Mouse (Mus musculus) intestine, embryonic 16.5 days (tissue): ENCODE measurements around the gene Lpp. TPM values are rescaled to one million over a fixed set of nuclear protein-coding genes. Genes with fewer than 3 reads are reported as not detected.

Experiments used
- ATAC-seq: fragments of 200-750 bp; cut with Nextera tagmentation; 2 replicates; pipeline ENCODE4 v1.8.0; 2017; ENCODE audit warnings: moderate TSS enrichment, moderate library complexity
- H3K27ac ChIP-seq: fragments of 300-500 bp; sonication (generic); 2 replicates; pipeline ENCODE4 v1.5.1; 2014; ENCODE audit warnings: mild to moderate bottlenecking, low read length
- H3K27me3 ChIP-seq: fragments of 300-500 bp; sonication (generic); replicated peaks from 2 replicates; pipeline ENCODE4 v1.6.1; 2014; ENCODE audit warnings: low read length, control low read depth, mixed read lengths; ENCODE audit not compliant: control insufficient read depth, insufficient read depth
- H3K36me3 ChIP-seq: fragments of 300-500 bp; sonication (generic); 2 replicates; pipeline ENCODE4 v1.6.1; 2014; ENCODE audit warnings: low read length, control low read depth; ENCODE audit not compliant: control insufficient read depth, insufficient read depth
- H3K4me1 ChIP-seq: fragments of 300-500 bp; sonication (generic); 2 replicates; pipeline ENCODE4 v1.6.1; 2014; ENCODE audit warnings: low read length, control low read depth, mixed read lengths; ENCODE audit not compliant: control insufficient read depth, insufficient read depth
- H3K4me2 ChIP-seq: fragments of 300-500 bp; sonication (generic); 2 replicates; pipeline ENCODE4 v1.6.1; 2014; ENCODE audit warnings: low read depth, low read length, control low read depth
- H3K4me3 ChIP-seq: fragments of 300-500 bp; sonication (generic); 2 replicates; pipeline ENCODE4 v1.5.1; 2014; ENCODE audit warnings: mild to moderate bottlenecking, low read length
- H3K9ac ChIP-seq: fragments of 300-500 bp; sonication (generic); 2 replicates; pipeline ENCODE4 v1.6.1; 2014; ENCODE audit warnings: low read depth, low read length
- H3K9me3 ChIP-seq: fragments of 300-500 bp; sonication (generic); 2 replicates; pipeline ENCODE4 v1.6.1; 2016; ENCODE audit warnings: low read length, control low read depth; ENCODE audit not compliant: control insufficient read depth
- WGBS: fragments of 180-500 bp; shearing (Covaris S2); extraction: QIAGEN DNeasy Blood & Tissue Kit; methylation state at CpG from one replicate; pipeline ENCODE4 v1.1.7; 2014; 5-methylcytosine and 5-hydroxymethylcytosine counted together
- polyA plus RNA-seq: library from polyadenylated mRNA; unstranded; fragments of >200 nt; fragmentation: Nextera tagmentation; extraction: Ambion mirVana; gene quantifications from 2 replicates; pipeline ENCODE4 v1.2.1, GENCODE M21; 2015

The Lpp gene
- polyA plus RNA-seq, 1 experiment from 2014 or later, result 64.7 TPM

DNA sequence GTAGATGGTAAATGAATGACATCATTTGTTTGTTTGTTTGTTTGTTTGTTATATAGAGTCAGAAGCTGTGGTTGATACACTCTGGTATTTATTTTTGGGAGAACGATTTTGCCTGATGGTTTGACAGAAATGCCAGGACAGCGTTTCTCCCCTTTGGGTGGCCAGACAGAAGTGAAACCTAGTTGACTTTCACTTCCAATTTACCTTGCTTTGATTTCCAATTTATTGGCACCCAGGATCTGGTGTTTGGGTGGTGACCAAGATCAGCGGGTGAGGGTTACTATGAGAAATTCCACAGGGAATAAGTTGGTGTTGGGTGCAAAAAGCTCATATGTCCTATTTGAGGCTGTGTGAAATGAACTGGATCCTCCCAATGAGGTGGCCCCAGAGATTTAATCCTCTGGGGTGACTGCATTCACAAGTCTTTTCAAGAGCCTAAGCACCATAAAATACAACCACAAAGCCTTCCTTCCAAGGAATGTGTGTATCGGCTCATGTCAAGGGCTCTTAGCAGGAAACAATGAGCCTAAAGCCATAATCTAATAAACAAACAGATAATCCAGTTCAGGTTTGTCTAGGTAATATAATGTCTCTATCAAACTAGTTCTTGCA lies 249.8 kb downstream of the Lpp start:
- H3K27me3 ChIP-seq, result no peaks in the 10 kb centered on the region
- no peak overlapping the region for H3K4me2 ChIP-seq
- H3K4me3 ChIP-seq, result no peak overlapping the region
- H3K36me3 ChIP-seq, result no peaks in the 10 kb centered on the region
- no peaks in the 10 kb centered on the region for H3K9me3 ChIP-seq
- H3K9ac ChIP-seq, result no peak overlapping the region
- H3K4me1 ChIP-seq, result no peaks in the 10 kb centered on the region
- ATAC-seq, result no peak
- WGBS, result 87% methylated on average over 4 of the region's 4 CpGs
- H3K27ac ChIP-seq, result no peak overlapping the region

DNA sequence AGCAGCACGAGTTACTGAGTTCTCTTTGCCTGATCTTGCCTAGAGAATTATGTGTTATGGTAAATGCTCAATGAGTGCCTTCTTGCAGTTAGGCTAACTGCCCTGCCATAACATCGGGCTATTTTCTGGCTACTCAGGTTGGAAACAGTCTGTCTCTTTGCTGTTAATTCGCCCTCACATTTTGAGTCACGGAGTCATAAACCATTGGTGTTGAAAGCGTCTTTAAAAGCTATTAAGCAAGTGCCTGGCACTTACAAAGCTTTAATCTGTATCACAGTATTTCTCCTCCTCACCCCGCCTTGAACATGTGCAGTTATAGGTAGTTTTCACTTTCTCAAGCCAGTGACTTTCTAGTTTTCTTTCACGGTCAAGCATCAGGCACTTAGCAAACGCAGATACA lies 250.8 kb downstream of the Lpp start:
- no peak overlapping the region for H3K9ac ChIP-seq
- H3K27ac ChIP-seq, result no peak overlapping the region
- H3K36me3 ChIP-seq, result no peaks in the 10 kb centered on the region
- H3K4me3 ChIP-seq, result no peak overlapping the region
- no peaks in the 10 kb centered on the region for H3K27me3 ChIP-seq
- no peak overlapping the region for H3K4me2 ChIP-seq
- ATAC-seq, result no peak
- 86% methylated on average over 8 of the region's 8 CpGs for WGBS
- no peaks in the 10 kb centered on the region for H3K4me1 ChIP-seq
- H3K9me3 ChIP-seq, result no peaks in the 10 kb centered on the region

DNA sequence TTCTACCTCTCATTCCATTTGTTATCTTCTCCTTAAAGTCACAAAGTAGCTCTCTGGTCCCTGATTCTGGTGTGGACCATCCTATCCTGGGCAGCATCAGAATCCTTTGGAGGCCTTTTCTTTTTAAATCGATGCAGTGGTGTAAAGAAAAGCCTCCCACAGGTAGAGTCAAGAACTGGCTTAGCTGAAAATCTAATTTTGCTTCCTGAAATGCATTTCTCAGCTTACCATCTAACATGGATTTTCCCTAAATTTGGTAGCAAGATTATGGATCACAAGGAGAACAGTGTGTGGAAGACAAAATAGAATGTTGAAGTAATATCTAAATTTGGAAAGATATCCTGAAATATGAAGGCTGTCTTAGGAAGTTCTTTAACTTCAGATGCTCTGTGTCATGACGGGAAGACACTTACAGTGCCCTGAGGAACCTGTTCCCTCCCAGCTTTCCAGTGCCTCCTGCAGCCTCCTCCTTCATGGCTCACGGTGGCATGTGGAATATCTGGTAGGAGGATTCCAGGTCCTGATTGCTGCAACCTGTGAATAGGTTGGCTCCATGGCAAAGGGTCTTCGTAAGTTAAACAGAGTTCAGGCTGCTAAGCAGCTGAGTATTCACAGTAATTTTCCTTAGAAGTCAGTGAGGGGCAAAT lies 251.6 kb downstream of the Lpp start:
- Histone ChIP-seq H3K4me3 (no peak overlapping the region), H3K27ac (no peak overlapping the region), H3K36me3 (no peaks in the 10 kb centered on the region), H3K9ac (no peak overlapping the region), H3K4me1 (no peaks in the 10 kb centered on the region), H3K27me3 (no peaks in the 10 kb centered on the region), H3K9me3 (no peaks in the 10 kb centered on the region), H3K4me2 (no peak overlapping the region)
- WGBS, result 85% methylated on average over 4 of the region's 4 CpGs
- ATAC-seq, result no peak

DNA sequence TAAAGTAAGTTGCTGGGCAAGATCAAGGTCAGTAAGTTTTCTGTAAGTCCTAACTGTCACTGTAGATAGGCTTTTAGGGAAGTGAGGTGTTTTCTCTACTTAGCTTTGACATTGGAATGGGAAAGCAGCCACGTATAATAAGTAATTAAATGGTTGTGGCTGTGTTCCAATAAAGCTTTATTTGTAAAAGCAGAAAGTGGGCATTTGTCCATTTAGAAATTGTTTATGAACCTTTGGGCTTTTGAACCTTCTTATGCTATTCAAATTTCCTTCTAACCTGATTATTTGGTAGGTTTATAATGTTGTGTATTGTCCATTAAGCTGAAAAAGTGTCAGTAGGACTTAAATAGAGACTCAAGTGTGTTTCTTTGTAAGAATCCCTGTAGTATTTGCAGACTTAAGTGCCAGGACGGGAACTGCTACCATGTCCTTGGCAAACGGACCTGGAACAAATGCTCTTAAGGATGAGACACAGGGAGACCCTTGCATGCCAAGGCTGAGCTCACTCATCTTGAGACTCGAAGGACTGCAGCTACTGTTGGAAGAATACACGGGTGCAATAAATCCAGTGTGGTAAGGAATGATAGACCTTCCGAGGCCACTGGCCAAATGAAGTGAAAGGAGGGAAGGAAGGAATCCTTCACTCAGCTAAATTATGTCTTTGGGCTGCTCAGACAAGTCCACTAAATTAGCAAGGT lies 252.7 kb downstream of the Lpp start:
- WGBS, result 69% methylated on average over 6 of the region's 6 CpGs
- H3K9ac ChIP-seq, result no peak overlapping the region
- no peak for ATAC-seq

DNA sequence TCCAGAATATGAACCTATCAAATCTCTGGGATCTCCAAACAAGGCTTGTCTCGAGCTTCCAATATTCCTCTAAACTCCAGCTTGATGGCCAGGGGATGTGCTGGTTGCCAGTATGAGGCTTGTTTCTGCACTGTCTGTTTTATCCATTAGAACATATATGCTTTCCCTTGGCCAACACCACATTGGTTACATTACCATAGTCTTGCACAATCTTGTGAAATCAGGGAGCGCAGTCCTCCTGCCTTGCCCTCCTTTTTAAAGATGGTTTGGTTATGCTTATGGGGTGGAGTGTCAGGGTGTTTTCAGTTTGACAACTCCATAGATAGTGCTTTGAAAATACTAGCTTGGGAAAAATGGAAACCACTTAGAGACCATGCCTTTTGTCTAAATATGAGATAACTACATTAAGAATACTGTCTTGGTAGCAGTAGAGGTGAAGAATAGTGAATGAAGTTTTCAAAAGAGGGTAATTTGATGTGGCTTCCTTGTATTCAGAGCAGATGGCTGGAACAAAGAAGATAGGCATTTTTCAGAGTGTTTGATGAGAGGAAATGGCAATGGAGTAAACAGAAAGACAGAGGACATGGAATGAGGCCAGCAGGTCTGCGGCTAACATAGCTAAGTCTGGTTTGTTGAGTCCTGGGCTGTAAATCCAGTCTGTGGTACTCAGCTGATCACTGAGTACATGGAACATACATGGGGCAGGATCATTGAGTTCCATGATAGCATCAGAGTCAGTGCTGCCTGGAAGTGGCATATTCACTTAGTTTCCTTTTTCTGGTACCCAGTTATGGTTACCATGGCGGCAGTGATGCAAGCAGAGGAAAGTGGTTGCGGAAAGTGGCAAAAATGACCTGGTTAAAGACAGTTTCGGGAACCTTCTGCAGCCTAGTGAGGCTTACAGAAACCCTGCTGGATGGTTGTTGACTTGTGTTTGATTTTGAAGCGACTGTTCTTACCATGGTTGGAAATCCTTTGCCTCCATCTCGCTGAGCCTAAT lies 258.6 kb downstream of the Lpp start:
- Histone ChIP-seq H3K4me1 (peaks cover 3% of the 10 kb centered on the region), H3K9ac (no peak overlapping the region), H3K4me3 (no peak overlapping the region), H3K4me2 (no peak overlapping the region), H3K9me3 (no peaks in the 10 kb centered on the region), H3K27me3 (no peaks in the 10 kb centered on the region), H3K36me3 (no peaks in the 10 kb centered on the region), H3K27ac (no peak overlapping the region)
- 84% methylated on average over 8 of the region's 8 CpGs for WGBS
- no peak for ATAC-seq

More for the DNA sequence above, 252.7 kb downstream of the Lpp start:
- H3K4me1 ChIP-seq, result no peaks in the 10 kb centered on the region
- H3K4me3 ChIP-seq, result no peak overlapping the region
- H3K27me3 ChIP-seq, result no peaks in the 10 kb centered on the region
- H3K9me3 ChIP-seq, result no peaks in the 10 kb centered on the region
- H3K27ac ChIP-seq, result no peak overlapping the region
- H3K36me3 ChIP-seq, result no peaks in the 10 kb centered on the region
- no peak overlapping the region for H3K4me2 ChIP-seq

DNA sequence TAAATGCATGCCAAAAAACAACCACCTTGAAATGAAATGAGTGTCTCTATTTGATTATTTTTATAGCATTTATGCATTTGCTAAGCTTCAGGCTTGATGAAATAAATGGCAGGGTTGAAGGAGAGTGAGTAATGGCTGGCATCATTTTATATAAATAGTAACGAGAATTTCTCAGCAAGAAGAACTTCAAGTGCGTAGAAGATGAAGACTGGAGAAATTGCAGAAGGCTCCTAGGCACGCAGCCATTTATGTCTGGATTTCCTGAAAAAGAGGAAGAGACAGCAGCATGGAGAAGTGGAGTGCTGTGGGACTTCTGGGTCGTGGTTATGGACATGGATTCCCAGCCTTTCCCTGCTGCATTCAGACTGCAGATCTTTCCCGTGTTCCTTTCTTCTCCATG lies 259.7 kb downstream of the Lpp start:
- Histone ChIP-seq H3K9me3 (no peaks in the 10 kb centered on the region), H3K4me2 (no peak overlapping the region), H3K27me3 (no peaks in the 10 kb centered on the region), H3K36me3 (no peaks in the 10 kb centered on the region), H3K4me3 (no peak overlapping the region), H3K4me1 (peaks cover 3% of the 10 kb centered on the region), H3K27ac (no peak overlapping the region), H3K9ac (no peak overlapping the region)
- no peak for ATAC-seq
- 65% methylated on average over 5 of the region's 5 CpGs for WGBS

DNA sequence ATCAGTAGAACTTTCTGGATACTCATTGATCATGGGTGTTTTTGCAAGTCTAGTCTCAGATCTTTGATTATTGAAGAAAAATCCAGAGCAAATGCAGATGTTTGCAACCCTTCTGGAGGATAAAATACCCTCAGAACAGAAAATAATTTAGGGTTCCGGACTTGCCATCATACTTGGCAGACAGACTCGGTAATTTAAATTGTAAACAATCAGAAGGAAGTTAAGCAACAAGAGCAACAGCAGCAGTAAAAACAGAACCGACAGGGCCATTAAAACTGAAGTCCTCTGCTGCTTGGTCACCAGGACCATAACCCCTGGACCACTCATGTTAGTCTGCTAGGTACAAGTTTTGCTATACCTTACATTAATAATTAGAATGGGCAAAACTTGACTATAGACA lies 261.8 kb downstream of the Lpp start:
- H3K9me3 ChIP-seq, result no peaks in the 10 kb centered on the region
- H3K4me2 ChIP-seq, result no peak overlapping the region
- H3K27me3 ChIP-seq, result no peaks in the 10 kb centered on the region
- no peak for ATAC-seq
- H3K9ac ChIP-seq, result no peak overlapping the region
- no peak overlapping the region for H3K4me3 ChIP-seq
- peaks cover 3% of the 10 kb centered on the region for H3K4me1 ChIP-seq
- H3K27ac ChIP-seq, result no peak overlapping the region
- WGBS, result 54% methylated on average over 3 of the region's 3 CpGs
- no peaks in the 10 kb centered on the region for H3K36me3 ChIP-seq

DNA sequence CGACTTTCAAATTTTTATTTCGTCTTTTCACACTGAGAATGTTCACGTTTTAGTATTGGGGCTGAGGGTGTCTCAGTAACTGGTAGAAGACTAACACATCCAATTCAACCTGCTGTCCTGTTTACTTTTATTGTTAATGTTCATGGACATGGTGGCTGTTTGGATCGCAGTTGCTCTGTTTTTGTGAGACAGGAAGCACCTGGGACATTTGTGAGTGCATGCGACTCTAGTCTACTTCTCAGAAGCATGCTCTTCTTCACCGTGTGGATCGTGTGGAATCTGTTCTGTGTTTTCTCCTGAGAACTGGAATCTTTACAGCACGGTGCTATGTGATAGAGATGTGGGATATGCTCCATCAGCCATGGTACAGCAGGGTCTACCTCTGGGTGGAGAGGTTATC lies 262.7 kb downstream of the Lpp start:
- Histone ChIP-seq H3K36me3 (no peaks in the 10 kb centered on the region), H3K4me1 (peaks cover 3% of the 10 kb centered on the region), H3K27ac (no peak overlapping the region), H3K4me3 (no peak overlapping the region), H3K9ac (no peak overlapping the region), H3K4me2 (no peak overlapping the region), H3K27me3 (no peaks in the 10 kb centered on the region), H3K9me3 (no peaks in the 10 kb centered on the region)
- WGBS, result 87% methylated on average over 8 of the region's 8 CpGs
- ATAC-seq, result no peak

DNA sequence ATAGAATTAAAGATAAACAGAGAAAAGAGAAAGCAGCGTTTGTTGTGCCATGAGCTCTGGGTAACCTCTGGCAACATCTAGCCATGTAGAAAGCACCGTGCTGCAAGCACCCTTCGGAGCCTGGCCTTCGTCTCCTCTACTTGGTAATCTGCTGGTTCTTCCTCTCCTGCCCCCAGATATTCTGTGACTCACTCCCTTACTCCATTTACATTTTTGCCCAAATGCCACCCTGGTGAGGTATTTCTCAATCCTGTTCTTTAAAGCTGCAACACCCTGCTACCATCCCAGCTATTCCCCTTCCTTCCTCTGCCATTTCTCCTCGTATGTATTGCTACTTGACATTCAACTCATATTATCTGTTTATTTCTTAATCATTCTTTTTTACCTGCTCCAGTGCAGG lies 263.4 kb downstream of the Lpp start:
- Histone ChIP-seq H3K4me1 (peaks cover 3% of the 10 kb centered on the region), H3K9me3 (no peaks in the 10 kb centered on the region), H3K4me2 (no peak overlapping the region), H3K9ac (no peak overlapping the region), H3K36me3 (peaks cover 3% of the 10 kb centered on the region; the same call in 1 of the 2 replicates), H3K4me3 (no peak overlapping the region), H3K27ac (no peak overlapping the region), H3K27me3 (no peaks in the 10 kb centered on the region)
- no peak for ATAC-seq
- WGBS, result 90% methylated on average over 5 of the region's 5 CpGs
